Mouse (Mus musculus) forebrain, embryonic 15.5 days (tissue): ENCODE results near the gene Dynlrb1. TPM values are rescaled to one million over a fixed set of nuclear protein-coding genes. Genes with fewer than 3 reads are reported as not detected.

ENCODE experiments used
- ATAC-seq: fragments of 200-750 bp; cut with Nextera tagmentation; replicated peaks from 2 replicates; pipeline ENCODE4 v1.8.0; 2017; ENCODE audit warnings: mild to moderate bottlenecking, moderate TSS enrichment, moderate library complexity
- H3K27ac ChIP-seq: fragments of 300-500 bp; sonication (generic); replicated peaks from 2 replicates; pipeline ENCODE4 v1.5.1; 2015; ENCODE audit warnings: mild to moderate bottlenecking, inconsistent platforms
- H3K27me3 ChIP-seq: fragments of 300-500 bp; sonication (generic); 2 replicates; pipeline ENCODE4 v1.6.1; 2015; ENCODE audit warnings: inconsistent platforms
- H3K36me3 ChIP-seq: fragments of 300-500 bp; sonication (generic); 2 replicates; pipeline ENCODE4 v1.6.1; 2015; ENCODE audit warnings: mild to moderate bottlenecking, inconsistent platforms
- H3K4me1 ChIP-seq: fragments of 300-500 bp; sonication (generic); 2 replicates; pipeline ENCODE4 v1.6.1; 2015; ENCODE audit warnings: inconsistent platforms
- H3K4me2 ChIP-seq: fragments of 300-500 bp; sonication (generic); replicated peaks from 2 replicates; pipeline ENCODE4 v1.6.1; 2015; ENCODE audit warnings: mild to moderate bottlenecking, inconsistent platforms
- H3K4me3 ChIP-seq: fragments of 300-500 bp; sonication (generic); 2 replicates; pipeline ENCODE4 v1.5.1; 2015; ENCODE audit warnings: mild to moderate bottlenecking, inconsistent platforms
- H3K9ac ChIP-seq: fragments of 300-500 bp; sonication (generic); replicated peaks from 2 replicates; pipeline ENCODE4 v1.6.1; 2015; ENCODE audit warnings: mild to moderate bottlenecking, inconsistent platforms
- H3K9me3 ChIP-seq: fragments of 300-500 bp; sonication (generic); 2 replicates; pipeline ENCODE4 v1.6.1; 2016; ENCODE audit warnings: inconsistent platforms
- WGBS: fragments of 180-500 bp; shearing (Covaris S2); methylation state at CpG from one replicate; pipeline ENCODE4 v1.1.7; 2015; ENCODE audit warnings: mixed read lengths; 5-methylcytosine and 5-hydroxymethylcytosine counted together
- polyA plus RNA-seq: library from polyadenylated mRNA; unstranded; fragments of >200 nt; fragmentation: Nextera tagmentation; extraction: Ambion mirVana; gene quantifications from 2 replicates; pipeline ENCODE4 v1.2.1, GENCODE M21; 2015

Gene Dynlrb1
- polyA plus RNA-seq, 1 experiment from 2014 or later, result 632 TPM

- H3K9ac ChIP-seq, result no peak overlapping the region
- no peak overlapping the region for H3K4me2 ChIP-seq
- H3K9me3 ChIP-seq, result no peaks in the 10 kb centered on the region
- no peak overlapping the region for H3K27ac ChIP-seq
- H3K27me3 ChIP-seq, result no peaks in the 10 kb centered on the region
- H3K36me3 ChIP-seq, result peaks cover 4% of the 10 kb centered on the region
- H3K4me3 ChIP-seq, result no peak overlapping the region
- no peak for ATAC-seq
- no peaks in the 10 kb centered on the region for H3K4me1 ChIP-seq
- 92% methylated on average over 7 of the region's 7 CpGs for WGBS
Observed at GRCm38 (mm10) chr2:155284647-155285046, 48.3 kb downstream of the Dynlrb1 start.

- no peak for ATAC-seq
- no peaks in the 10 kb centered on the region for H3K27me3 ChIP-seq
- H3K9me3 ChIP-seq, result no peaks in the 10 kb centered on the region
- no peak overlapping the region for H3K27ac ChIP-seq
- H3K4me3 ChIP-seq, result no peak overlapping the region
- H3K36me3 ChIP-seq, result peaks cover 15% of the 10 kb centered on the region
- WGBS, result 75% methylated on average over 6 of the region's 6 CpGs
- H3K4me1 ChIP-seq, result no peaks in the 10 kb centered on the region
- no peak overlapping the region for H3K4me2 ChIP-seq
- H3K9ac ChIP-seq, result no peak overlapping the region
Observed at GRCm38 (mm10) chr2:155285744-155286143, 49.4 kb downstream of the Dynlrb1 start.

DNA sequence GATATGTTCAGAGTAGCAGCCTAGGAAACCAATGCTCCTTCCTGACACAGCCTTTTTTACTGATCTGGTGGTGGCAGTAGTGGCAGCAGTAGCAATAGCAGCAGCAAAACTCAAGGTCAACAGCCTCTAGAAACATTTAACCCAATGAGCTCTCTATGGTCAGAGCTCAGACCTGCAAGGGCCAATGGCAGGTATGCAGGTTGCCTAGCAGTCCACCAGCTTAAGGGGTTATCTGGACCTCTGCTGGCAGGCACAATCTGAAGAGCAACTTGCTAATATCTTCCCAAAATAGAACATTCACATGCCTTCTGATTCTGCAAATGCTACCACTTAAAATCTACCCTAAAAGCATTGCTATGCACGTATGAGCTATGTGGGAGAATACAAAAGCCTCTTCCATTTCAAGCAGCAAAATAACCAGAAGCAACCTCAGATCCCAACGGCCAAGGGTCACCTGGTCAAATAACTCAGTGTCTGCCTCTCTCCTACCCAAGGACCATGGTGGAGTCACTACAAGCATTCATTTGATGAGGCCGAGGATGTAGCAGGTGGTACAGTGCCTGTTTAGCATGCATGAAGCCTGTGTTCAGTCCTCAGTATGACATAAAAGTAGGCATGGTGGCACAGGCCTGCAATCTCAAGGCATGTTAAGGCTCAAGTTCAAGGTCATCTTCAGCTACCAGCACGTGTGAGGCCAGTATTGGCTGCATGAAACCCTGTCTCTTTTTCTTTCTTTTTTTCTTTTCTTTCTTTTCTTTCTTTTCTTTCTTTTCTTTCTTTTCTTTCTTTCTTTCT, 51.3 kb downstream of the Dynlrb1 start:
- Histone ChIP-seq H3K4me3 (no peak overlapping the region), H3K27ac (no peak overlapping the region), H3K36me3 (peaks cover 34% of the 10 kb centered on the region), H3K4me2 (no peak overlapping the region), H3K9me3 (no peaks in the 10 kb centered on the region), H3K27me3 (no peaks in the 10 kb centered on the region), H3K9ac (no peak overlapping the region), H3K4me1 (no peaks in the 10 kb centered on the region)
- 88% methylated on average over 4 of the region's 4 CpGs for WGBS
- ATAC-seq, result no peak

- no peak overlapping the region for H3K4me2 ChIP-seq
- H3K4me1 ChIP-seq, result no peaks in the 10 kb centered on the region
- H3K36me3 ChIP-seq, result peaks cover 38% of the 10 kb centered on the region
- 94% methylated on average over 8 of the region's 8 CpGs for WGBS
- no peak overlapping the region for H3K9ac ChIP-seq
- no peak overlapping the region for H3K27ac ChIP-seq
- H3K9me3 ChIP-seq, result no peaks in the 10 kb centered on the region
- H3K27me3 ChIP-seq, result no peaks in the 10 kb centered on the region
- no peak for ATAC-seq
- no peak overlapping the region for H3K4me3 ChIP-seq
Observed at GRCm38 (mm10) chr2:155290066-155290465, 53.7 kb downstream of the Dynlrb1 start.

DNA sequence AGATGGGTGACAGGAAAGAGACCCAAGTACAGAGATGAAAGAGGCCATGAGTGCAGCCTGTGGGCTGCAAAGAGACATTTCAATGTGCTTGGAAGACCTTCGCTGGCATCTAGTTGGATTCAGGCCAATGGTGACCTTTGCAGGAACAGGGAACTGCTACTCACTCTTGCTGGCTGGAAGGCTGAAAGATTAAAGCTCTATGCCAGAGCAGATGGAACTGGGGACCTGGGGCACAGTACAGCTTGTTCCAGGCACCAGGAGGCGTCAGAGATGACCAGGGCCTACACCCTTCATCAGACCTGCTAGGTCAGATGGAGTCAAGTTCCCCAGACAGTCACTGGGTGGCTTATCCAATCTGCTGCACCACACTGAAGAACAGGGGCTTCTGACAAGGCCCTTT, 57.0 kb downstream of the Dynlrb1 start:
- Histone ChIP-seq H3K9me3 (no peaks in the 10 kb centered on the region), H3K4me1 (no peaks in the 10 kb centered on the region), H3K4me2 (no peak overlapping the region), H3K27ac (no peak overlapping the region), H3K4me3 (no peak overlapping the region), H3K9ac (no peak overlapping the region), H3K27me3 (no peaks in the 10 kb centered on the region), H3K36me3 (peaks cover 70% of the 10 kb centered on the region)
- no peak for ATAC-seq
- WGBS, result 93% methylated on average over 2 of the region's 2 CpGs

DNA sequence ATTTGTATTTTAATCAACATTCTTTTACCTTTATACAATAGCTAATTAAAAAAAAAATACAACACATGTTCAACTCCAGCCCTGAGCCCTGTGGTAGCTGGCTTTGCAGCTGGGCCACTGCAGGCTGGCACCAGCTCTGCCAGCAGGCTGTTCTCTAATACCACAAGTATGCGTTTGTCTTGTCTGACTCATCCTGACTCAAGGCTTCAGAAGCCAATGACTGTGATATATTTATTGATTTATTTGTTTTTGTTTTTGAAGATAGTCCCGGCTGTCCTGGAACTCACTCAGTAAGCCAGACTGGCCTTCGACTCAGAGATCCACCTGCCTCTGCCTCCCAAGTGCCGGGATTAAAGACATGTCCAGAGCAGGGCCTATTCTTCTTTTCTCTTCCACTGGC, 57.6 kb downstream of the Dynlrb1 start:
- Histone ChIP-seq H3K36me3 (peaks cover 75% of the 10 kb centered on the region), H3K4me2 (no peak overlapping the region), H3K4me3 (no peak overlapping the region), H3K9me3 (no peaks in the 10 kb centered on the region), H3K9ac (no peak overlapping the region), H3K27ac (no peak overlapping the region), H3K4me1 (no peaks in the 10 kb centered on the region), H3K27me3 (no peaks in the 10 kb centered on the region)
- 96% methylated on average over 4 of the region's 4 CpGs for WGBS
- no peak for ATAC-seq

GRCm38 (mm10) chr2:155295453-155295852, 59.1 kb downstream of the Dynlrb1 start:
- Histone ChIP-seq H3K9ac (no peak overlapping the region), H3K27me3 (no peaks in the 10 kb centered on the region), H3K4me1 (no peaks in the 10 kb centered on the region), H3K4me3 (no peak overlapping the region), H3K9me3 (no peaks in the 10 kb centered on the region), H3K4me2 (no peak overlapping the region), H3K36me3 (peaks cover 76% of the 10 kb centered on the region), H3K27ac (no peak overlapping the region)
- ATAC-seq, result no peak
- WGBS, result 96% methylated on average over 6 of the region's 6 CpGs

- Histone ChIP-seq H3K9ac (no peak overlapping the region), H3K27me3 (no peaks in the 10 kb centered on the region), H3K4me2 (no peak overlapping the region), H3K4me1 (no peaks in the 10 kb centered on the region), H3K4me3 (no peak overlapping the region), H3K36me3 (peaks cover 61% of the 10 kb centered on the region), H3K9me3 (no peaks in the 10 kb centered on the region), H3K27ac (no peak overlapping the region)
- WGBS, result 94% methylated on average over 4 of the region's 4 CpGs
- no peak for ATAC-seq
Observed at GRCm38 (mm10) chr2:155299563-155299962, 63.2 kb downstream of the Dynlrb1 start.

Other genes starting within 250 kb of the Dynlrb1 start
- 0.13 and 0.18 TPM in 2 replicates for gene Gm14226, start 218.3 kb upstream of the Dynlrb1 start, polyA plus RNA-seq
- gene Ahcy, start 162.0 kb upstream of the Dynlrb1 start, polyA plus RNA-seq, result 44.8 and 48.0 TPM in 2 replicates
- gene Itch, start 103.0 kb upstream of the Dynlrb1 start, polyA plus RNA-seq, result 48.8 and 49.8 TPM in 2 replicates
- gene Map1lc3a, start 39.8 kb downstream of the Dynlrb1 start, polyA plus RNA-seq, result 358 and 365 TPM in 2 replicates
- 47.7 and 52.8 TPM in 2 replicates for gene Pigu, start 120.9 kb downstream of the Dynlrb1 start, polyA plus RNA-seq
- gene Trp53inp2, start 144.5 kb downstream of the Dynlrb1 start, polyA plus RNA-seq, result 73.2 and 87.6 TPM in 2 replicates
- gene Ncoa6, start 237.4 kb downstream of the Dynlrb1 start, polyA plus RNA-seq, result 28.1 and 28.8 TPM in 2 replicates